9 mouse cellular contexts compared by ENCODE assay signal in genomic region chr12:107085906-107086655, GRCm38 (mm10).
DNase-seq lines count a peak whose midpoint lies in the region; ATAC-seq and TF ChIP-seq lines count a peak whose summit lies in the region.
"Had no signal": no experiment of that assay in that cellular context is flagged by ENCODE, and none has a peak within 500 bp of the region (broad histone marks: within the 10 kb centered on the region; RNA-seq: fewer than 3 reads in every experiment).

No protein-coding gene starts in this region.

- no peak overlapping the region for H3K4me2 ChIP-seq in liver, embryonic 12.5 days
- H3K4me2 ChIP-seq: limb, embryonic 15.5 days had no signal

- 42% methylated on average over 16 of the region's 16 CpGs for WGBS in liver, embryonic 12.5 days (ENCODE audit: insufficient replicate concordance)

- DNase-seq in liver: peak; percentile 23
- peak; percentile 40 for DNase-seq in brain, embryonic 18.5 days (ENCODE audit: low read depth, low spot score)
- DNase-seq in layer of hippocampus, adult 2 months (ENCODE audit: low spot score in 2 of 2): peak; percentile 26 to 55
- DNase-seq in lung, postnatal 10 days: peak; percentile 58
- peak; percentile 62 to 75 for DNase-seq in right cerebral cortex, postnatal 10 days (ENCODE audit: low spot score in 2 of 2)

- H3K27me3 ChIP-seq in liver, embryonic 12.5 days (replicated peaks): no peaks in the 10 kb centered on the region

- H3K4me1 ChIP-seq in liver, embryonic 12.5 days: no peaks in the 10 kb centered on the region

- H3K9me3 ChIP-seq in liver, embryonic 12.5 days (replicated peaks): no peaks in the 10 kb centered on the region
- H3K9me3 ChIP-seq: limb, embryonic 15.5 days had no signal

- H3K36me3 ChIP-seq in liver, embryonic 12.5 days: no peaks in the 10 kb centered on the region
- H3K36me3 ChIP-seq: limb, embryonic 15.5 days had no signal

- H3K27ac ChIP-seq in liver, embryonic 12.5 days: no peak overlapping the region
- peak overlapping the region; percentile 33; the same call in 1 of the 2 replicates for H3K27ac ChIP-seq in layer of hippocampus, adult 2 months
- H3K27ac ChIP-seq: limb, embryonic 15.5 days had no signal

- peak; percentile 70 for TF ChIP-seq CTCF in layer of hippocampus, adult 2 months (conservative IDR thresholded peaks at IDR 0.05)

- no peak for ATAC-seq in liver, embryonic 12.5 days
- ATAC-seq in frontal cortex, adult (ENCODE audit: low TSS enrichment): peak; percentile 44; the same call in 1 of the 2 replicates
- no peak for ATAC-seq in monocyte, adult 5-6 weeks (replicated peaks; ENCODE audit: insufficient number of reproducible peaks, low FRiP score, low TSS enrichment, poor library complexity, severe bottlenecking)

- no peak overlapping the region for H3K4me3 ChIP-seq in liver, embryonic 12.5 days
- no peak overlapping the region for H3K4me3 ChIP-seq in layer of hippocampus, adult 2 months
- H3K4me3 ChIP-seq: limb, embryonic 15.5 days had no signal

- H3K9ac ChIP-seq in liver, embryonic 12.5 days: no peak overlapping the region
- H3K9ac ChIP-seq: limb, embryonic 15.5 days had no signal
